Mouse (Mus musculus): ENCODE results near the gene Scgb2b21. TPM values are rescaled to one million over a fixed set of nuclear protein-coding genes. Genes with fewer than 3 reads are reported as not detected.
"Not testable (repeated sequence)": the region's sequence is repeated elsewhere in the genome, so short reads cannot be mapped to it uniquely, and the experiment has no call there.

Gene Scgb2b21
- not detected for polyA plus RNA-seq (2017; shearing (Covaris generic))

DNA sequence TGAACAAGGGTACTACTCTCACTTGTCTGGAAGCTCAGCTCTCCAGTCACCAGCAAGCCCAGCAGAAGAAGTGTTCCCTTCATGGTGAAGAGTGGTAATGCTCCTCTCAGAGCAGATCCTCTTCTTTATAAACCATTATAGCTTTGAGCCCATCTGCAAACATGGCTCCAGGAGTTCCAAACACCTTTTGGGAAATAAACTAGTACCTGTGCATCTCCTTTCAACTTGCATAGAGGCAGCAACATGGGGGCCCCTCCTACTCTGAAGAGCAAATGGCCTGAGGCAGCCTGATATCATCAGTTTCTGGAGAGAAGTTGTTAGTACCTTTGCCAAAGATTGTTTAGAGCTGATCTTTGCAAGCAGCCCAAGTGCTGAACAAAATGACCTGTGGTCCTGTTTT lies at the start of gene Scgb2b21:
TSS of gene Scgb2b21 (minus strand) at position 101 of the 400 bp plus-strand sequence.
- no peak for ATAC-seq

DNA sequence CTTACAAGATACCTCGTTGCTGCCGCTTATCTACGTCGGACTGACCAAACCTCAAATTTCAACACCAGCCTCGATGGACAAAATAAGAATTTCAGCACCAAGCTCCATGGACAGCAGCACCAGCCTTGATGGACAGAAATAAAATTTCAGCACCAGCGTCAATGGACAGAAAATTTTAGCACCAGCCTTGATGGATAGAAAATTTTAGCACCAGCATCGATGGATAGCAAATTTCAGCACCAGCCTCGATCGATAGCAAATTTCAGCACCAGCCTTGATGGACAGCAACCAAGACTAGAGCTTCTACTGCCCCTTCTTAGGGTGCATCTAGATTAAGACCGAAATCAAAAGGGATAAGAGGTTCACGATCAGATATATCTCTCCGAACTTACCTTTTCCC lies 23.2 kb upstream of the Scgb2b21 start:
- not testable (repeated sequence) for ATAC-seq

Other genes starting within 250 kb of the Scgb2b21 start
- gene Scgb2b19, start 240.1 kb downstream of the Scgb2b21 start, polyA plus RNA-seq (2017; shearing (Covaris generic)), result not detected
- not detected for gene Scgb1b19, start 233.2 kb downstream of the Scgb2b21 start, polyA plus RNA-seq (2017; shearing (Covaris generic))
- not detected for gene Scgb2b20, start 154.1 kb downstream of the Scgb2b21 start, polyA plus RNA-seq (2017; shearing (Covaris generic))
- gene Scgb1b20, start 147.2 kb downstream of the Scgb2b21 start, polyA plus RNA-seq (2017; shearing (Covaris generic)), result not detected
- gene Scgb2b24, start 218.9 kb upstream of the Scgb2b21 start, polyA plus RNA-seq (2017; shearing (Covaris generic)), result not detected
- gene Scgb1b24, start 223.3 kb upstream of the Scgb2b21 start, polyA plus RNA-seq (2017; shearing (Covaris generic)), result not detected